Mouse (Mus musculus) CH12.LX (cell line): ENCODE results near the gene Slc2a10.

ENCODE experiments used
- BHLHE40 ChIP-seq: IDR thresholded peaks from 2 replicates; pipeline ENCODE4 v1.6.1; 2011; ENCODE audit warnings: mild to moderate bottlenecking, low read depth, low read length, improper control_type of control experiment
- CHD1 ChIP-seq: IDR thresholded peaks from 2 replicates; pipeline ENCODE4 v1.6.1; 2012; ENCODE audit warnings: low read depth, low read length, improper control_type of control experiment, inconsistent platforms
- CHD2 ChIP-seq: IDR thresholded peaks from 2 replicates; pipeline ENCODE4 v1.6.1; 2011; ENCODE audit warnings: low read length, improper control_type of control experiment
- CTCF ChIP-seq, 2 experiments: IDR thresholded peaks in 1 of 2; conservative IDR thresholded peaks in 1 of 2; 2 replicates each; pipeline ENCODE4 v1.5.1; 2011 to 2012; ENCODE audit warnings: low read depth in 2 of 2, low read length in 2 of 2, improper control_type of control experiment in 1 of 2, inconsistent platforms in 1 of 2, mild to moderate bottlenecking in 1 of 2, moderate library complexity in 1 of 2
- EP300 ChIP-seq: IDR thresholded peaks from 2 replicates; pipeline ENCODE4 v1.6.1; 2011; ENCODE audit warnings: low read length, improper control_type of control experiment
- GABPA ChIP-seq: IDR thresholded peaks from 2 replicates; pipeline ENCODE4 v1.6.1; 2012; ENCODE audit warnings: low read depth, low read length, improper control_type of control experiment, inconsistent platforms; ENCODE audit not compliant: insufficient replicate concordance
- HCFC1 ChIP-seq: IDR thresholded peaks from 2 replicates; pipeline ENCODE4 v1.6.1; 2012; ENCODE audit warnings: low read depth, mild to moderate bottlenecking, inconsistent platforms, low read length, improper control_type of control experiment
- MAX ChIP-seq: IDR thresholded peaks from 2 replicates; pipeline ENCODE4 v1.6.1; 2011; ENCODE audit warnings: low read length, improper control_type of control experiment
- PAX5 ChIP-seq: IDR thresholded peaks from 2 replicates; pipeline ENCODE4 v1.6.1; 2012; ENCODE audit warnings: low read length, inconsistent platforms, mixed read lengths
- POLR2A ChIP-seq: IDR thresholded peaks from 2 replicates; pipeline ENCODE4 v1.6.1; 2011; ENCODE audit warnings: low read depth, mild to moderate bottlenecking, improper control_type of control experiment, low read length
- TCF12 ChIP-seq: IDR thresholded peaks from 2 replicates; pipeline ENCODE4 v1.6.1; 2014; ENCODE audit warnings: low read depth, mild to moderate bottlenecking, inconsistent platforms, low read length, improper control_type of control experiment
- ZKSCAN1 ChIP-seq: IDR thresholded peaks from 2 replicates; pipeline ENCODE4 v1.6.1; 2012; ENCODE audit warnings: low read depth, inconsistent platforms, low read length, improper control_type of control experiment, borderline replicate concordance
- ZMIZ1 ChIP-seq: IDR thresholded peaks from 2 replicates; pipeline ENCODE4 v1.6.1; 2012; ENCODE audit warnings: low read depth, mild to moderate bottlenecking, inconsistent platforms, low read length, improper control_type of control experiment

DNA sequence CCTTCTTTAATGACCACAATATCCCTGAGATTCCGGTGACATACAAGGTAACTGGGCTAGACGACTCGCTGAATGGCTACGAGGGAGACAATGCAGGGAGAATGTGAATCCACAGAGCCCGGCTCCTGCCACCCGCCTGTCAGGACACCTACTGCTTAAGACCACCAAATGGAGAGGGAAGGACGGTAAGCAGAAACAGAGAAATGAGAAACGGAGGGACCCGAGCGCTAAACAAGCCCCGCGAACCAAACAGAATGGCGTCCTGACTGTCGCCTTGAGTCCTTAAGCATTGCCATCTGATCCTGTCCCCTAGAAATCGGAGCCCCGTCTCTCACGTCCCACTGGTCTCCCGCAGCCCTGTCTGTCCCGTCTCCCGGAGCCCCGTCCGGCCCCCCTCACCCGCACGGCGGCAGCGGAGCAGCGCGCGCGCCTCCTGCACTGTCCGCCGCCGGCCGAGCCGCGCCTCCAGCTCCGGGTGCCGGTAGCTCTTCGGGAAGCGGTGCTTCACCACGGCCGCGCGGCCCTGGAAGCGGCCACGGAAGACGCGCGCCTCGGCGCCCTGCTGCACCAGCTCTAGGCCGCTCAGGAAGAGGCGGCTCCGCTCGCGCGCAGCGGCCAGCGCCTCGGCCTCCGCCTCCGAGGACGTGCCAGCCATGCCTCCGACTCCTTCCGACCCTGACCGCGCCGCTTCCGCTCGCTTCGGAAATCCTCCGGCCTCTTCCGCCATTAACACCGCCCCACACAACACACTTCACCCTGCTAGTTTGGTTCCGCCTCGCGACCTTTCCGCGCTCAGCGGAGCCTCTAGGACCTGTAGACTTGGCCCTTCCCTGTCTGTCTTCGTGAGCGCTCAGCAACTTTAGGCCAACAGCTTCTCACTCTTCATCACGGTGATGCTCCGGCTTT lies 10.7 kb upstream of the Slc2a10 start, which contains the start of gene Trp53rka:
- TF ChIP-seq EP300 = no peak
- no peak for TF ChIP-seq CTCF (conservative IDR thresholded peaks at IDR 0.05 in 1 of 2, IDR thresholded peaks at IDR 0.05 in 1 of 2; ENCODE audit: low read depth in 2 of 2, low read length in 2 of 2)
- peak; percentile 90 for TF ChIP-seq TCF12
- TF ChIP-seq GABPA = peak; percentile 15; the same call in 1 of the 2 replicates
- TF ChIP-seq CHD1 = no peak
- peak; percentile 88 for TF ChIP-seq HCFC1
- TF ChIP-seq ZMIZ1 = peak; percentile 49; the same call in 1 of the 2 replicates
- no peak for TF ChIP-seq ZKSCAN1
- no peak for TF ChIP-seq BHLHE40
- no peak for TF ChIP-seq CHD2
- TF ChIP-seq POLR2A = peak; percentile 76
- no peak for TF ChIP-seq PAX5
- peak; percentile 60; the same call in 1 of the 2 replicates for TF ChIP-seq MAX
